Mouse (Mus musculus): Measurements from ENCODE around the gene Maip1.

Gene Maip1

DNA sequence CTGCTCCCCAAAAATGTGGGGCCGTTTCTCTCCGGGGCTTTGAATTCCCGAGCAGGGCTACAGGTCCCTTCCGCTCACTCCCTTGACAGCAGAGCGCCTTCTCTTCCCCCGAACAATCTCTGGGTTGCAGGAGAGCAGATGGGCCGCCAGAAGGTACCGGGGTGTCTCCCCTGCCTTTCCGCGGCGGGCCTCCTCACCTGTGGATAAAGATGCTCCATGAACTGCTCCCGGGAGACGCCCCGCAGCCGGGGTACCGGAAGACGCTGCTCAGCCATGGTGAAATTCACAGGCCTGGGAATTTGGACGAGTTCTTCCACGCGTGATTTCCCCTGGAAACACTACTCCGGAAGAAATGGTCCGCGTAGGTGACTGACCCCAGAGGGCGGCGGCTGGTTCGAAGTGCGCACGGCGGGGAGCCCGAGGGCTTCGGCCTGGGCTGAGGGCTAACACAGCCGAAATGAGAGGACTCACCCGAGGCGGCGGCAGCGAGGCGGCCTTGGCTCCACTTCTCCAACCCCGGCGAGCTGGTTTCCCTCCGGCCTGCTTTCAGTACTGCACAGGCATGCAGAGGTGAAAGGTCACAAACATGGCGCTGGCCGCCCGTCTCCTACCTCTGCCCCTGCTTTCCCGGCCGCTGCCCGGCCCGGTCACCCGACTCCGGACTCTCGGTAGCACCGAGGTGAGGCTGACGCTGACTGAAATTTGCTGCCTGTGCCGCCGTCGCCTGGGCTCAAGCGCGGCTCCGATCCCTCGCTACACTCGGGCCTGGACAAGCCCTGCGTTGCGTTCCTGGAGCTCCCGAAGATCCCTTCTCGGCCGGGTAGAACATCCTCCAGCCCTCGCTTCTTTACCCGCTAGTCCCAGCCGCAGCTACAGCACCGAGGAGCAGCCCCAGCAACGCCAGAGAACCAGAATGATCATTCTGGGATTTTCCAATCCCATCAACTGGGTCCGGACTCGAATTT lies at the start of gene Maip1, which contains the start of gene Tyw5:
Maip1 (plus strand) TSS at position 142 of the 965 bp plus-strand sequence.
Tyw5 (minus strand) TSS at position 915 of the 965 bp plus-strand sequence.
- in situ Hi-C loops (cut with MboI, MseI), result loop anchor here in 1 of 2 experiments (25.0 kb wide), 1 partner anchor 981 kb away; the partner anchor contains the start of gene Bzw1

- in situ Hi-C loops (cut with MboI, MseI), result no loop called here
Observed at GRCm38 (mm10) chr1:57358546-57358945, 47.6 kb upstream of the Maip1 start.

- in situ Hi-C loops (cut with MboI, MseI), result no loop called here
Observed at GRCm38 (mm10) chr1:57367446-57367845, 38.7 kb upstream of the Maip1 start.

DNA sequence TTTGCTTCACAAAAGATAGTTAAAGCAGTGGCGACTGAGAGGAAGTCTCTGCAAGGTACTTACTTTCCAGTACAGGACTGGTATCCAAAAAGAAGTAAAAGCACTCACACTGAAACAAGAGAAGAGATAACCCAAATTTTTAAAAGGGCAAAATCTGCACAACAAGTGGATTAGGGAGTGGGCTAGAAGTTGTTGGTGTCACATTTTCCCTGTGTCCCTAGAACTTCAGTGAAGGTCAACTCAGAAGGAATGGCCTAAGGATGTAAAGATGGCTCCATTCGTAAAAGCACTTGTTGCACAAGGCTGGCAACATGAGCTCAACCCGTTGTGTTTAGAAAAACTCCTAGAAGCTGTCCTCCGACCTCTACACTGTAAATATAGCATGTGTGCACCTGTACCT lies 37.0 kb upstream of the Maip1 start:
- in situ Hi-C loops (cut with MboI, MseI), result no loop called here

DNA sequence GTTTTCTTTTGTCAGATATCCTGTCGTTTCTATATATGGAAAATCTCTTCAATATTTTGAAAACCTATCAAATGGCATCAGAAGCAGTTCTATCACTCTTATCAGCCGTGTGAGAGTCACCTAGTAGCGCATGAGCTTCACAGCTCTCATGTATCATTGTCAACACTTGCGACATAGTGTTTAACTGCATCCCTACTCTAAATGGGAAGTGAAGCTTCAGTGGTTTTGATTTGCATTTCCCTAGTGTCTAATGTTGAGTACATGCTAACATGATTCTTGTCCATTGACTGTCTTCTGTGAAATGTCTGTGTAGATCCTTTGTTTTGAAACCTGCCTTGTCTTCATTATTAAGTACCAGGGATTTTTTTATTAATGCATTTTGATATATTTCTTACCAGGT lies 35.7 kb upstream of the Maip1 start:
- in situ Hi-C loops (cut with MboI, MseI), result no loop called here

DNA sequence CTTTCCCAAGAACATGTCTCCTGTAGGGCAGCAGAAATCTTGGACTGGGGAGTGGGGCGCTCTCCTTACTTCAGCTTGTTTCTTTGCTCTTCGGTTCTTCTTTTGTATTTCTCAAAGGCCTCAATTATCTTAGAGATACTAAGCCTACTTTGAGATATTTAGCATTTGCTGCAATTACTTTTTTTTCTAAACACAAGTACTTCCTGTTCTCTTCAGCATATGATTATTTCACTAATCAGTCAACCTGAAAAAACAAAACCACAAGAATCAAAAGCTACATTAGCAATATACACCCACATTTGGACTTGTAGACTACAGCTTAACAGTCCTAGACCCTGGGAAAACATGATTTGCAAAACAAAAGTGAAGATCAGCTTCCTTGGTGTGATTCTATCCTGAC lies 30.9 kb upstream of the Maip1 start:
- in situ Hi-C loops (cut with MboI, MseI), result no loop called here

- in situ Hi-C loops (cut with MboI, MseI), result no loop called here
Observed at GRCm38 (mm10) chr1:57376806-57377205, 29.3 kb upstream of the Maip1 start.

GRCm38 (mm10) chr1:57377376-57378341 lies 28.5 kb upstream of the Maip1 start, which contains the start of gene 1700066M21Rik:
Gene 1700066M21Rik (plus strand): TSS chr1:57377620.
- in situ Hi-C loops (cut with MboI, MseI), result no loop called here

- in situ Hi-C loops (cut with MboI, MseI), result no loop called here
Observed at GRCm38 (mm10) chr1:57386519-57386918, 19.6 kb upstream of the Maip1 start.

GRCm38 (mm10) chr1:57387876-57388275 lies 18.3 kb upstream of the Maip1 start:
- in situ Hi-C loops (cut with MboI, MseI), result no loop called here

DNA sequence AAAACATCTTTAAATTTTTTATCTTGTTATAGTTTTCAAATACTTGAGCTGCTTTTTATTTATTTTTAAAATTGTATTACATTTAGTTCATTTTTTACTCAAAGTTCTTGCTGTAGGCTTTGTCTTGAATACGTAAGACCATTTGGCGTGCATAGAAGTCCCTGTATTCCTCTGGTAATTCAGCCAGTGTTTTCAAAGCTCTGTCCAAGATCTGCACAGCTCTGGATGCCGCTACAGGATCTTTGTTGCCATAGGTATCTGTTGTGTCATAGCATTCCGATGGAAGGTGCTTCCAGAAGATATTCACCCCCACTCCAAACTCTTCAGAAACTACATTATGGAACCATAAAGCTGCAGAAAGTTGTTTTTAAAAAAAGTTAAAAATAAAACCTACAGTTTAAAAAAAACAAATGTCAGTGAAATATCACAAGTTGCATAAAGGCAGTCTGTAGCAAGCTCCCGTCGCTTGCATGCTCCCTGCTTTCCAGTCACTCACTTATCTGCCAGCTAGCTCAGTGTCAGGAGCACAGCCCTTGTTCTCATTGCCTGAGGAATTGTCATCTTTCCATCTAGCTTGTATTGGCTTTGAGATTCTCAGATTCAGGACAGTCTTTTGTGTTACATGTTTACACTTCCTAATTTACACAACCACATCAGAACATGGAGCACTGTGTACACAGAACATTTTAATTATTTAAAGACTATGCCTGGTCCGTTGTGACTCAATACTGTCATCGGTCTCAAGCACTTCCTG lies 17.5 kb upstream of the Maip1 start:
- in situ Hi-C loops (cut with MboI, MseI), result no loop called here

GRCm38 (mm10) chr1:57390993-57391790 lies 14.9 kb upstream of the Maip1 start:
- in situ Hi-C loops (cut with MboI, MseI), result no loop called here

DNA sequence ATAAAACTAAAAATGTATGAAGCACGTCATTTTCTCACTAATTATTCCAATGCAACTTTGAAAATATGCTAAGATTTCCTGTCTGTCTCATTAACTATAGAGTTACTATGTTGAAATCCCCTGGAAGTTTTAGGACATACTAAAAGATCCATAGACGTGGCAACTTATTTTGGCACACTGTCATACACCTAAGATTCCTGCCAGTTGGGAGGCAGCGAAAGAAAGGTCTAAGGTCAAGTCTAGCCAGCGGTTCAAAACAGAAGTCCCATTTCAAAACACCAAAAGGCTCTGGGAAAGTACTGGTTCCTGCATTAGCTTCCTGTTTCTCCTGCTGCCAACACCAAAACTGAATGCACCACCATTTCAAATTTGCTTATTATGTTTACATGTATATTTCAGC lies 13.7 kb upstream of the Maip1 start:
- in situ Hi-C loops (cut with MboI, MseI), result no loop called here

DNA sequence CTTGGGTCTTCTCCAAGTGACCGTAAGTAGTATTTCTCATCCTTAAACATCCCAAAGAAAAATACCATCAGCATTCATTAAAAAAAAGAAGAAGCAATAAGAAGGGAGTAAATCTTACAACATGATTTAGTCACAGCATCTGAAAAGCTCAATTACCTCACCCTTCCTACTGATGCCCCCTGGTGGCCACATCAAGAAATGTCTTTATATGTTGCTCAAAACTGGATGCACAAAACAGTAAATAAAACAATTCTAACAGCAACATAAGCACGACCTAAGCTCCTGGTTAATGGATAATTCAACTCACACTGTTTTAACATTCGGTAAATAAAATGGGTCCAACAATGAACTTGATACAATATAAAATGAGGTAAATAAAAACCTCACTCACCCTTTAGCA lies 12.1 kb upstream of the Maip1 start:
- in situ Hi-C loops (cut with MboI, MseI), result no loop called here

- in situ Hi-C loops (cut with MboI, MseI), result loop anchor here in 1 of 2 experiments (25.0 kb wide), 1 partner anchor 987 kb away; the partner anchor contains the start of gene Bzw1
Observed at GRCm38 (mm10) chr1:57400321-57400720, 5.8 kb upstream of the Maip1 start.

- in situ Hi-C loops (cut with MboI, MseI), result loop anchor here in 1 of 2 experiments (25.0 kb wide), 1 partner anchor 986 kb away; the partner anchor contains the start of gene Bzw1
Observed at GRCm38 (mm10) chr1:57400877-57401276, 5.3 kb upstream of the Maip1 start.

GRCm38 (mm10) chr1:57402116-57402515 lies 4.0 kb upstream of the Maip1 start:
- in situ Hi-C loops (cut with MboI, MseI), result loop anchor here in 1 of 2 experiments (25.0 kb wide), 1 partner anchor 985 kb away; the partner anchor contains the start of gene Bzw1

DNA sequence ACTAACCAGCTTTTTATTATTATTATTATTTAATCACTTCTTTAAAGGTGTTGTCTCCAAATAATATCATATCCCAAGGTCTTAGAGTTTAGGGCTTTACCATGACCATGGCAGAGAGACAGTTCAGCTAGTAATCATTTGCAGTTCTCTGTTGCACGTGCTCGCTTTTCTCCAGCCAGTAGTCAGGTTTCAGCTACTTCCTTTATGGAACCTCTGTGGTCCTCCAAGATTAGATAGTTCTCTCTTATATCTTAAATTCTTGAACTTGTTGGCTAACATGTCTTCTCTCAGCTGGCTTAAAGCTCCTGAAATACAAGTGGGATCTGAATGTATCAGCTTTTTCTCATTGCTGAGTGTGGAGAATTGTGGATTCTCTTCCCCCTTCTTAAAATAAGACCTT lies 2.9 kb downstream of the Maip1 start:
- in situ Hi-C loops (cut with MboI, MseI), result loop anchor here in 1 of 2 experiments (25.0 kb wide), 1 partner anchor 978 kb away; the partner anchor contains the start of gene Bzw1

- in situ Hi-C loops (cut with MboI, MseI), result loop anchor here (10.0 to 25.0 kb wide), 2 partner anchors 971 to 974 kb away; partner anchors contain the start of gene Bzw1 (in 1 of the 2)
Observed at GRCm38 (mm10) chr1:57413397-57413796, 7.3 kb downstream of the Maip1 start.

- in situ Hi-C loops (cut with MboI, MseI), result loop anchor here (5.0 to 25.0 kb wide), 2 partner anchors 609 to 964 kb away; partner anchors contain the start of gene Bzw1 (in 1 of the 2)
Observed at GRCm38 (mm10) chr1:57423696-57424095, 17.6 kb downstream of the Maip1 start.

Data from T-helper 17 cell (primary cell).